Mouse (Mus musculus) cerebellum, adult 2 months (tissue): ENCODE results near the gene Rfc1. TPM values are rescaled to one million over a fixed set of nuclear protein-coding genes. Genes with fewer than 3 reads are reported as not detected.

ENCODE experiments used
- DNase-seq, 2 experiments: peaks; one replicate each; pipeline ENCODE4 v3.0.0; 2021
- H3K27ac ChIP-seq: fragments of 200-500 bp; 2 replicates; pipeline ENCODE4 v1.5.1; 2012; ENCODE audit warnings: low read length, control low read depth, inconsistent platforms; ENCODE audit not compliant: insufficient read depth
- H3K27me3 ChIP-seq: fragments of 200-500 bp; 2 replicates; pipeline ENCODE4 v1.6.1; 2012; ENCODE audit warnings: inconsistent platforms, mild to moderate bottlenecking, low read length, moderate library complexity; ENCODE audit not compliant: control insufficient read depth, insufficient read depth
- H3K4me1 ChIP-seq: fragments of 200-500 bp; 2 replicates; pipeline ENCODE4 v1.6.1; 2011; ENCODE audit warnings: low read length; ENCODE audit not compliant: control insufficient read depth, insufficient read depth
- H3K4me3 ChIP-seq: fragments of 200-500 bp; replicated peaks from 2 replicates; pipeline ENCODE3; 2011; ENCODE audit warnings: mild to moderate bottlenecking, low read depth, low read length, control low read depth; ENCODE audit not compliant: insufficient read depth
- CTCF ChIP-seq: fragments of 200-500 bp; IDR thresholded peaks from 2 replicates; pipeline ENCODE4 v1.5.1; 2011; ENCODE audit warnings: low read depth, mild to moderate bottlenecking, control low read depth, low read length, moderate library complexity, borderline replicate concordance; ENCODE audit not compliant: insufficient read depth
- POLR2A ChIP-seq: fragments of 200-500 bp; IDR thresholded peaks from 2 replicates; pipeline ENCODE4 v1.6.1; 2011; ENCODE audit warnings: low read length, control low read depth, borderline replicate concordance; ENCODE audit not compliant: insufficient read depth
- WGBS: fragments of 180-500 bp; shearing (Covaris S2); methylation state at CpG from one replicate; pipeline ENCODE4 v1.1.7; 2018; 5-methylcytosine and 5-hydroxymethylcytosine counted together
- polyA plus RNA-seq: library from polyadenylated mRNA; depleted of rRNA; stranded (reverse); fragments of >200 nt; gene quantifications from 2 replicates; pipeline ENCODE4 v1.2.3, GENCODE M21; 2012

Rfc1 gene
- polyA plus RNA-seq, 1 experiment = 25.7 TPM

DNA sequence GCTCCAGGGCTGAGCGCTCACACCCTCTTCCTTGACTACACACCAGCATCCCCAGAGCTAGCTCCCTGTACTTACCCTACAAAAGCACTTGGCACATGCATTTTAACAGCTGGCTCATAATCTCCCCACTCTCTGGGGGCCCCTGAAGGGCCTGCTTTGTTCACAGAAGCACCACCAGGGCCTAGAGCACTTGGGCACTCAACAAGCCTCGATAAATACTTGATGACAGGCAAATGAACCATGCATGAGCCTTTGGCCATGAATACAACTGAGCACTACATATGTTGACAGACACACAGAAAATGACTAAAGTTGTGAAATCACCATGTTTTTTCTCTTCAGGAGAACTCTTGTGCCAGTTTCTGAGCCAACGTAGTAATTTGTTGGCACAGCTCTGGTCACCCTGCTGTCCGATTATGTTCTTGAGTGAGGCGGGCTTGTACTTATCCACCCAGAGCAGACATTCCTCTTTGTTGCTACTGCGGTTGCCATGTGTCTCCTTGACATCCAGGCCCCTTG lies 56.3 kb downstream of the Rfc1 start:
- no peak for TF ChIP-seq POLR2A
- TF ChIP-seq CTCF = no peak
- Histone ChIP-seq H3K27me3 (no peaks in the 10 kb centered on the region), H3K4me3 (no peak overlapping the region), H3K4me1 (no peaks in the 10 kb centered on the region), H3K27ac (no peak overlapping the region)
- 62% methylated on average over 6 of the region's 6 CpGs for WGBS
- no peak for DNase-seq

DNA sequence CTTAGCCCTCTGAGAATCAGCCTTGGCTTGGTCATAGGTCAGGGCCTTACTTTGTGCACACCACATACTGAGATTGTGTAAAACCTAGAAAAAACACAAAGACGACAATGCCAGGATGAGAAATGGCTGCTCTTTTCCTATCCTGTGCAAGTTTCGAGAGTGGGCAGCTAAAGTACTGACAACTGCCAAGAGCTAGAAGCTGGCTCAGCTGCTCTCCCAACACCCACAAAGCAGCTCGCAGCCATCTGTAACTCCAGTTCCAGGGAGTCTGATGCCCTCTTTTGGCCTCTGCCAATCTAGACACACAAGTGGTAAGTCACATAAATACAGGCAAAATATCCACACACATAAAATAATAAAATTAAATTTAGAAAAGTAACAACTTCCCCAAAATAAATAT lies 61.5 kb downstream of the Rfc1 start:
- Histone ChIP-seq H3K4me3 (no peak overlapping the region), H3K4me1 (no peaks in the 10 kb centered on the region), H3K27ac (no peak overlapping the region), H3K27me3 (no peaks in the 10 kb centered on the region)
- peak in 1 of 2 experiments; percentile 14 for DNase-seq
- WGBS = 28% methylated on average over 3 of the region's 3 CpGs
- no peak for TF ChIP-seq CTCF
- TF ChIP-seq POLR2A = no peak

DNA sequence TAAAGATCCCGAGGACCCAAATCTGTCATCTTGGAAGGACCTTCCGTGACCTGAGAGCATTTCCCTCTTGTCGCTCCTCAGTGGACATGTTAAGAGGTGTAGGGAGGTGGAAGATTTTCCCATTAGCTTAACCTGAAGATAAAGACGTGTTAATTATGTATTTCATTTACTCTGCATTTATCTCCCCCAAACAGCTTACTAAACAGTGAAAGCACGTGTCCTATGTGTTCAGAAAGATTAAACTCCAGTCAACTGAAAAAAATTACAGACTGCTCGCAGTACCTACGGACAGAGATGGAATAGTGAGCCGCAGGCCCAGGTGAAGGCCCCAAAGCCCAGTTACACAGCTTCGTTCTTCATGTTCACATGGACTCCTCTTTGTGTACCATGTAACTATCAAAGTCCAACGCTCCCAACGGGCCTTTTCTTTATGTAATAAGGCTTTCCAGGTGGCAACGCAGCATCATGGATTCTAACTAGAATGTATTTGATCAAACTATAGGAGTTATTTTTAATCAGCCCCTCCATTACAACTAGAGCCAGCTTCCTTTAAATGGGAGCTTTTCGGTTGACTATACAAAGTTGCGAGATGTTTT lies 77.5 kb downstream of the Rfc1 start:
- 93% methylated on average over 14 of the region's 14 CpGs for WGBS
- Histone ChIP-seq H3K27me3 (no peaks in the 10 kb centered on the region), H3K27ac (no peak overlapping the region), H3K4me3 (no peak overlapping the region), H3K4me1 (no peaks in the 10 kb centered on the region)
- no peak for DNase-seq
- TF ChIP-seq CTCF = no peak
- TF ChIP-seq POLR2A = no peak

DNA sequence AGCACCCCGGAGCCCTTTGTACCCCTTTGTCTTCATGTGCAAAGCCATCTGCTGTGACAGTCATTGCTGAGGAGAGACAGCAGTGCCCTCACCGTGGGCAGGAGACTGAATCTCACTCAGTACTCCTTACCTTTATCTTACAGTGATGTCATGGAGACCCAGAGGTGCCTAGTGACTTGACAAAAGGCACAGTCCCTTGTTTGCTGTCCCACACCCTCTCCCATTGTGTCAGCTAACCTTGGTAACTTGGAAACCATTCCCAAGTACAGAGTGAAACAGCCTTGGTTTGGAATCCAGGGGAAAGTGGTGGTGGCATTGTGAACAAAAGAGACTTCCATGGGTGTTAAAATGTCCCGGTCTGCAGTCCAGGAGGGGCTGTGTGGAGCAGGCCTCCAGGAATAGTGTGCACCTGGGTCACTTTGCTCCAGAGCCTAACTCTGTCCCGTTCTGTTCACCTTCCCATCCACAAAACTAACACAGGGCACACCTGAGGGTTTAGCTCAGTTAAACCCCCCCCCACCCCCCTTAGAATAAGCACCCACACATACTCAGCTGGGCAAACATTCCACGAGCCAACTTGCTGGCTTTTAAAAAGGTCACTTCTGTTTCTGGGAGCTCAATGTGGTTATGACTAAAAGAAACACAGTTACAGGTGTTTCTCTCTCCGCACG lies 85.2 kb downstream of the Rfc1 start:
- Histone ChIP-seq H3K4me1 (no peaks in the 10 kb centered on the region), H3K4me3 (no peak overlapping the region), H3K27me3 (no peaks in the 10 kb centered on the region), H3K27ac (no peak overlapping the region)
- TF ChIP-seq POLR2A (no peak), CTCF (no peak)
- no peak for DNase-seq
- WGBS = 54% methylated on average over 7 of the region's 7 CpGs

- DNase-seq = no peak
- TF ChIP-seq POLR2A = no peak
- TF ChIP-seq CTCF = no peak
- no peaks in the 10 kb centered on the region for H3K4me1 ChIP-seq
- H3K27ac ChIP-seq = no peak overlapping the region
- H3K27me3 ChIP-seq = no peaks in the 10 kb centered on the region
- no peak overlapping the region for H3K4me3 ChIP-seq
- WGBS = 86% methylated on average over 3 of the region's 3 CpGs
These were observed 88.2 kb downstream of the Rfc1 start for GRCm38 (mm10) chr5:65247296-65247695.

- DNase-seq = peak in 1 of 2 experiments; percentile 28
- Histone ChIP-seq H3K4me1 (no peaks in the 10 kb centered on the region), H3K27ac (no peak overlapping the region), H3K27me3 (no peaks in the 10 kb centered on the region), H3K4me3 (no peak overlapping the region)
- WGBS = 55% methylated on average over 5 of the region's 5 CpGs
- peak; percentile 47; the same call in 1 of the 2 replicates for TF ChIP-seq CTCF
- no peak for TF ChIP-seq POLR2A
These were observed 92.7 kb downstream of the Rfc1 start for GRCm38 (mm10) chr5:65242740-65243139.

DNA sequence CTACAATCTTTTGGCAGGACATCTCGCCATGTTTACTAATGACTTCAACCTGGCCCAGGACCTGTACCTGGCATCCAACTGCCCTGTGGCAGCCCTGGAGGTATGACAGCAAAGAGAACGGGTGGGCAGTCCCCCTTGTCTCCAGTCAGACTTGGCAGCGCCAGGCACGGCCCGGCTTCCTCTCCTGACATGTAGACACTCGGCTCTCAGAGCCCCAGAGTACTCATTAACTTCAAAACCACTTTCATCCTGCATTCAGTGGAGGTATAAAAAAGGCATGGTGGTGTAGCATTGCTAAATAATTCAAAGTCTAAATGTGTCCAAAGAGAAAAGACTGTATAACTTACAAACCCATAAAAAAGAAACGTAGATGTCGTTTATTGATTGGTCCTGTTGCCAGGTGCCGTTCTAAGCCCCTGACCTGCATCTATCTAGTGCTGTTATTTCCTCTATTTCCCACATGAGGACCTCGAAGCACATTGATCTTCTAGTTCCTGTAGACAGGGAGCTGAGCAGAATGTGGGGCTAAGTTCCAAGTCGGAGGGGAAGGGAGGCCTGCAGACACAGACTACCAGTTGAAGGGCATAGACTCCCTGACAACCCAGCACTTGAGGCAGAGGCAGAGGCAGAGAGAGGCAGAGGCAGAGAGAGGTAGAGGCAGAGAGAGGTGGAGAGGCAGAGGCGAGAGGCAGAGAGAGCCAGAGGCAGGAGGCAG lies 104.0 kb downstream of the Rfc1 start:
- DNase-seq = peak in 1 of 2 experiments; percentile 31
- Histone ChIP-seq H3K4me1 (no peaks in the 10 kb centered on the region), H3K4me3 (no peak overlapping the region), H3K27me3 (no peaks in the 10 kb centered on the region), H3K27ac (no peak overlapping the region)
- 69% methylated on average over 12 of the region's 12 CpGs for WGBS
- no peak for TF ChIP-seq POLR2A
- TF ChIP-seq CTCF = no peak
